Comparison of ENCODE assay signal across 8 mouse cellular contexts in genomic region chr9:46012091-46013008, GRCm38 (mm10). TPM values are rescaled to one million over a fixed set of nuclear protein-coding genes. Genes with fewer than 3 reads are reported as not detected.
DNase-seq lines count a peak whose midpoint lies in the region; ATAC-seq and TF ChIP-seq lines count a peak whose summit lies in the region.

Pafah1b2 (minus strand) TSS chr9:46012690.
Sik3 (plus strand) TSS chr9:46012820.

- H3K4me3 ChIP-seq in bone marrow, adult 2 months (replicated peaks; ENCODE audit: control insufficient read depth, low read depth, low read length), result peak within 1 kb of the TSS; percentile 98
- peak within 1 kb of the TSS; percentile 97 for H3K4me3 ChIP-seq in embryonic facial prominence, embryonic 14.5 days (ENCODE audit: low read depth, low read length)
- H3K4me3 ChIP-seq in heart, adult 2 months, result peak within 1 kb of the TSS; percentile 97
- H3K4me3 ChIP-seq in kidney, adult 2 months (ENCODE audit: insufficient read depth, low read depth, low read length), result peak within 1 kb of the TSS; percentile 100
- peak within 1 kb of the TSS; percentile 96 for H3K4me3 ChIP-seq in limb, embryonic 12.5 days (replicated peaks)
- peak within 1 kb of the TSS; percentile 96 for H3K4me3 ChIP-seq in midbrain, embryonic 14.5 days (replicated peaks; ENCODE audit: low read depth, low read length)

- DNase-seq in 416B (ENCODE audit: low read depth), result peak; percentile 92
- peak; percentile 96 for DNase-seq in embryonic facial prominence, embryonic 14.5 days (ENCODE audit: low spot score)
- peak; percentile 97 to 98 for DNase-seq in heart, adult 2 months
- DNase-seq in kidney, adult 2 months, result peak; percentile 98
- peak; percentile 98 for DNase-seq in midbrain, embryonic 14.5 days
- DNase-seq in spleen, adult 12 weeks (ENCODE audit: low spot score), result peak; percentile 82

- peak; percentile 40; the same call in 1 of the 2 replicates for TF ChIP-seq POLR2A in bone marrow, adult 2 months (IDR thresholded peaks at IDR 0.05; ENCODE audit: borderline replicate concordance, control insufficient read depth, low read depth, low read length)
- TF ChIP-seq POLR2A in heart, adult 2 months (IDR thresholded peaks at IDR 0.05; ENCODE audit: insufficient read depth, low read depth, low read length), result 0 out of 2 replicates have a peak, but pooled peaks have one; percentile 36
- no peak for TF ChIP-seq POLR2A in kidney, adult 2 months (IDR thresholded peaks at IDR 0.05; ENCODE audit: low read depth, low read length)

- H3K79me2 ChIP-seq in heart, adult 2 months (replicated peaks; ENCODE audit: control insufficient read depth, insufficient read depth, low read length), result peaks cover 1% of the 10 kb centered on the region; the same call in 1 of the 2 replicates

- peak; percentile 79; the same call in 1 of the 2 replicates for TF ChIP-seq EP300 in heart, adult 2 months (IDR thresholded peaks at IDR 0.05; ENCODE audit: insufficient read depth, low read depth, low read length)

- WGBS in bone marrow, adult 2 months, result 2% methylated on average over 71 of the region's 78 CpGs
- 9% methylated on average over 18 of the region's 78 CpGs for WGBS in embryonic facial prominence, embryonic 14.5 days
- 2% methylated on average over 52 of the region's 78 CpGs for WGBS in heart, adult 2 months
- 2% methylated on average over 71 of the region's 78 CpGs for WGBS in kidney, adult 2 months
- 4% methylated on average over 34 of the region's 78 CpGs for WGBS in limb, embryonic 12.5 days
- 4% methylated on average over 51 of the region's 78 CpGs for WGBS in midbrain, embryonic 14.5 days

- H3K9ac ChIP-seq in embryonic facial prominence, embryonic 14.5 days (ENCODE audit: low read depth, low read length), result peak within 1 kb of the TSS; percentile 98
- peak within 1 kb of the TSS; percentile 97 for H3K9ac ChIP-seq in heart, adult 2 months (ENCODE audit: low read depth, low read length)
- H3K9ac ChIP-seq in limb, embryonic 12.5 days (replicated peaks), result peak within 1 kb of the TSS; percentile 97
- H3K9ac ChIP-seq in midbrain, embryonic 14.5 days (replicated peaks; ENCODE audit: low read length), result peak within 1 kb of the TSS; percentile 95

- H3K4me1 ChIP-seq in bone marrow, adult 2 months (ENCODE audit: control insufficient read depth, insufficient read depth, low read length), result peaks cover 2% of the 10 kb centered on the region; the same call in 1 of the 2 replicates
- peaks cover 30% of the 10 kb centered on the region for H3K4me1 ChIP-seq in embryonic facial prominence, embryonic 14.5 days (ENCODE audit: control insufficient read depth, insufficient read depth, low read length)
- peaks cover 13% of the 10 kb centered on the region for H3K4me1 ChIP-seq in heart, adult 2 months (ENCODE audit: control insufficient read depth, insufficient read depth, low read length)
- peaks cover 23% of the 10 kb centered on the region for H3K4me1 ChIP-seq in kidney, adult 2 months (ENCODE audit: control insufficient read depth, insufficient read depth, low read length)
- H3K4me1 ChIP-seq in limb, embryonic 12.5 days (replicated peaks), result peaks cover 47% of the 10 kb centered on the region
- peaks cover 41% of the 10 kb centered on the region for H3K4me1 ChIP-seq in midbrain, embryonic 14.5 days (ENCODE audit: control insufficient read depth, insufficient read depth, low read length)

- H3K36me3 ChIP-seq in embryonic facial prominence, embryonic 14.5 days (ENCODE audit: control insufficient read depth, insufficient read depth, low read length), result no peaks in the 10 kb centered on the region
- no peaks in the 10 kb centered on the region for H3K36me3 ChIP-seq in heart, adult 2 months (ENCODE audit: control insufficient read depth, insufficient read depth, low read length)
- no peaks in the 10 kb centered on the region for H3K36me3 ChIP-seq in kidney, adult 2 months (ENCODE audit: control insufficient read depth, insufficient read depth, low read length)
- H3K36me3 ChIP-seq in limb, embryonic 12.5 days, result no peaks in the 10 kb centered on the region
- no peaks in the 10 kb centered on the region for H3K36me3 ChIP-seq in midbrain, embryonic 14.5 days (ENCODE audit: control insufficient read depth, insufficient read depth, low read length)

- no peaks in the 10 kb centered on the region for H3K9me3 ChIP-seq in embryonic facial prominence, embryonic 14.5 days (ENCODE audit: control insufficient read depth, low read length)
- no peaks in the 10 kb centered on the region for H3K9me3 ChIP-seq in limb, embryonic 12.5 days
- no peaks in the 10 kb centered on the region for H3K9me3 ChIP-seq in midbrain, embryonic 14.5 days (ENCODE audit: control insufficient read depth, low read length)

- ATAC-seq in embryonic facial prominence, embryonic 14.5 days (ENCODE audit: low read depth), result peak; percentile 88
- ATAC-seq in limb, embryonic 12.5 days (ENCODE audit: insufficient number of reproducible peaks, insufficient read depth, low FRiP score, low TSS enrichment, low read depth), result peak; percentile 68
- peak; percentile 92 for ATAC-seq in midbrain, embryonic 14.5 days (ENCODE audit: low FRiP score, low TSS enrichment)

- H3K27ac ChIP-seq in bone marrow, adult 2 months (ENCODE audit: control insufficient read depth, insufficient read depth, low read depth, low read length, poor library complexity), result peak within 1 kb of the TSS; percentile 92
- peak within 1 kb of the TSS; percentile 89 for H3K27ac ChIP-seq in embryonic facial prominence, embryonic 14.5 days (replicated peaks; ENCODE audit: low read depth, low read length)
- H3K27ac ChIP-seq in heart, adult 2 months, result peak within 1 kb of the TSS; percentile 98
- peak within 1 kb of the TSS; percentile 91 for H3K27ac ChIP-seq in kidney, adult 2 months (ENCODE audit: insufficient read depth, low read depth, low read length)
- peak within 1 kb of the TSS; percentile 88 for H3K27ac ChIP-seq in limb, embryonic 12.5 days
- peak within 1 kb of the TSS; percentile 93 for H3K27ac ChIP-seq in midbrain, embryonic 14.5 days (replicated peaks; ENCODE audit: low read depth, low read length)

- intact Hi-C loops in heart, adult 2 months (cut with DNase I), result loop anchor here (2.0 kb wide), 1 partner anchor 172 kb away; no protein-coding TSS in a partner anchor

- H3K4me2 ChIP-seq in embryonic facial prominence, embryonic 14.5 days (ENCODE audit: low read depth, low read length), result peak within 1 kb of the TSS; percentile 70
- H3K4me2 ChIP-seq in limb, embryonic 12.5 days, result peak within 1 kb of the TSS; percentile 86
- H3K4me2 ChIP-seq in midbrain, embryonic 14.5 days (ENCODE audit: low read length), result peak within 1 kb of the TSS; percentile 84

- no peaks in the 10 kb centered on the region for H3K27me3 ChIP-seq in embryonic facial prominence, embryonic 14.5 days (replicated peaks; ENCODE audit: control insufficient read depth, insufficient read depth, low read length)
- no peaks in the 10 kb centered on the region for H3K27me3 ChIP-seq in heart, adult 2 months (ENCODE audit: control insufficient read depth, insufficient read depth, low read length)
- no peaks in the 10 kb centered on the region for H3K27me3 ChIP-seq in kidney, adult 2 months (replicated peaks; ENCODE audit: control insufficient read depth, insufficient read depth, low read length)
- no peaks in the 10 kb centered on the region for H3K27me3 ChIP-seq in limb, embryonic 12.5 days
- no peaks in the 10 kb centered on the region for H3K27me3 ChIP-seq in midbrain, embryonic 14.5 days (ENCODE audit: control insufficient read depth, insufficient read depth, low read length)

- TF ChIP-seq CTCF in bone marrow, adult 2 months (IDR thresholded peaks at IDR 0.05; ENCODE audit: control insufficient read depth, insufficient read depth, low read length), result peak; percentile 49; the same call in 1 of the 2 replicates
- peak; percentile 94 for TF ChIP-seq CTCF in heart, adult 2 months (IDR thresholded peaks at IDR 0.05)
- TF ChIP-seq CTCF in kidney, adult 2 months (conservative IDR thresholded peaks at IDR 0.05; ENCODE audit: insufficient read depth, insufficient read length, low read depth, low read length), result peak; percentile 79

RNA-seq across cellular contexts. Expression of gene Pafah1b2, which starts in this region (rescaled TPM):
- 14.6 and 25.6 TPM in 2 replicates for polyA plus RNA-seq in bone marrow, adult 2 months (2011; ENCODE audit: insufficient read depth, insufficient read length, low replicate concordance, missing spikeins)
- polyA plus RNA-seq in embryonic facial prominence, embryonic 14.5 days (2014; fragmentation: Nextera tagmentation; extraction: Ambion mirVana), result 167 and 188 TPM in 2 replicates
- 10 to 100 TPM; 46.0 to 49.0 TPM for total RNA-seq in heart, adult 2 months (2021)
- polyA plus RNA-seq in heart, adult 2 months (2012; rRNA removed), result 17.1 and 28.8 TPM in 2 replicates
- polyA plus RNA-seq in kidney, adult 2 months (2012; rRNA removed), result 17.6 and 21.1 TPM in 2 replicates
- polyA plus RNA-seq in limb, embryonic 12.5 days (2016; fragmentation: Nextera tagmentation; extraction: Ambion mirVana), result 220 and 234 TPM in 2 replicates
- polyA plus RNA-seq in midbrain, embryonic 14.5 days (2014; fragmentation: Nextera tagmentation; extraction: Ambion mirVana), result 291 and 338 TPM in 2 replicates

RNA-seq across cellular contexts. Expression of gene Sik3, which starts in this region (rescaled TPM):
- polyA plus RNA-seq in bone marrow, adult 2 months (2011; ENCODE audit: insufficient read depth, insufficient read length, low replicate concordance, missing spikeins), result 9.2 and 19.0 TPM in 2 replicates
- polyA plus RNA-seq in embryonic facial prominence, embryonic 14.5 days (2014; fragmentation: Nextera tagmentation; extraction: Ambion mirVana), result 11.5 and 13.4 TPM in 2 replicates
- total RNA-seq in heart, adult 2 months (2021), result 10 to 100 TPM; 62.1 to 81.1 TPM
- 30.7 and 32.1 TPM in 2 replicates for polyA plus RNA-seq in heart, adult 2 months (2012; rRNA removed)
- 29.2 and 32.2 TPM in 2 replicates for polyA plus RNA-seq in kidney, adult 2 months (2012; rRNA removed)
- polyA plus RNA-seq in limb, embryonic 12.5 days (2016; fragmentation: Nextera tagmentation; extraction: Ambion mirVana), result 12.0 and 12.6 TPM in 2 replicates
- 10.3 and 11.4 TPM in 2 replicates for polyA plus RNA-seq in midbrain, embryonic 14.5 days (2014; fragmentation: Nextera tagmentation; extraction: Ambion mirVana)

Comparison
In these comparisons a context has a peak if more than half of its experiments do, and no peak if none do; other contexts are left out.
1. Peak in every context shown above with its lines: DNase-seq, ATAC-seq, H3K4me3 ChIP-seq and H3K27ac ChIP-seq.